Mouse (Mus musculus): ENCODE results near the gene Zbtb48.

DNA sequence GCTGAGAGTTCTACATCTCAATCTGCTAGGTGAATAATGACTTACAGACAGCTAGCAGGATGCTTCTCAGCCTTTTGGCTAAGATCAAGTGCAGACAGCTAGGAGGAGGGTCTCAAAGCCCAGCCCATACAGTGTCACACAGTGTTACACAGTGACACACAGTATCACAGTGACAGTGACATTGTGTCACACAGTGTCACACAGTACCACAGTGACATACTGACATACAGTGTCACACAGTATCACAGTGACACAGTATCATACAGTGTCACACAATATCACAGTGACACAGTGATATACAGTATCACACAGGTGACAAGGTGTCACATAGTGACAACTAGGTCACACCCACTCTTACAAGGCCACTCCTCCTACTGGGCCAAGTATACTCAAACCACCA is 39.8 kb upstream of the Zbtb48 start:
- no peak for TF ChIP-seq GATA1 (IDR thresholded peaks at IDR 0.05; ENCODE audit: borderline replicate concordance, low read length)
- no peak for TF ChIP-seq FLI1 (IDR thresholded peaks at IDR 0.05; ENCODE audit: low read length)

All from megakaryocyte, embryonic 14.5 days (primary cell).